Mouse (Mus musculus): ENCODE data around the gene Pdxk. TPM values are rescaled to one million over a fixed set of nuclear protein-coding genes. Genes with fewer than 3 reads are reported as not detected.

Gene Pdxk
- total RNA-seq, 1 experiment from 2014 or later, result 26.2 TPM

Small RNAs within 50 kb of the gene (microRNA-seq; reads per million reads assigned to microRNA genes)
- gene Mir6410, result 0 reads per million in 2 experiments
- gene Mir6907, result 0 to 1.1 reads per million in 2 experiments
- gene Mir6908, result 0 reads per million in 2 experiments

Other genes with a start within 250 kb of the Pdxk start
- gene Trappc10, start 220.3 kb downstream of the Pdxk start, total RNA-seq (2021), result 47.2 and 53.7 TPM in 2 replicates
- gene Agpat3, start 112.5 kb downstream of the Pdxk start, total RNA-seq (2021), result 323 and 324 TPM in 2 replicates
- 199 and 221 TPM in 2 replicates for gene Rrp1, start 51.9 kb downstream of the Pdxk start, total RNA-seq (2021)
- gene Cstb, start 39.3 kb downstream of the Pdxk start, total RNA-seq (2021), result 176 and 179 TPM in 2 replicates
- gene Olfr1358, start 52.5 kb upstream of the Pdxk start, total RNA-seq (2021), result not detected in 2 replicates
- gene Ilvbl, start 109.4 kb upstream of the Pdxk start, total RNA-seq (2021), result 38.7 and 60.7 TPM in 2 replicates
- gene Syde1, start 127.0 kb upstream of the Pdxk start, total RNA-seq (2021), result 28.8 and 37.0 TPM in 2 replicates
- gene Olfr1357, start 153.1 kb upstream of the Pdxk start, total RNA-seq (2021), result not detected in 2 replicates